Mouse (Mus musculus) liver, postnatal 0 days (tissue): ENCODE data around the gene Kif24. TPM values are rescaled to one million over a fixed set of nuclear protein-coding genes. Genes with fewer than 3 reads are reported as not detected.

ENCODE experiments used
- ATAC-seq: fragments of 200-750 bp; cut with Nextera tagmentation; 2 replicates; pipeline ENCODE4 v1.8.0; 2017; ENCODE audit warnings: mild to moderate bottlenecking, moderate library complexity
- DNase-seq: peaks from one replicate; pipeline ENCODE4 v3.0.0-alpha.2; 2016
- H3K27ac ChIP-seq: fragments of 300-500 bp; sonication (generic); 2 replicates; pipeline ENCODE4 v1.5.1; 2014; ENCODE audit warnings: antibody characterized with exemption, moderate library complexity, mild to moderate bottlenecking, low read depth
- H3K27me3 ChIP-seq: fragments of 300-500 bp; sonication (generic); 2 replicates; pipeline ENCODE4 v1.6.1; 2014; ENCODE audit warnings: low read length, control low read depth, mixed read lengths; ENCODE audit not compliant: insufficient read depth
- H3K36me3 ChIP-seq: fragments of 300-500 bp; sonication (generic); replicated peaks from 2 replicates; pipeline ENCODE4 v1.6.1; 2014; ENCODE audit warnings: mild to moderate bottlenecking, control low read depth, low read length, moderate library complexity, mixed read lengths; ENCODE audit not compliant: insufficient read depth
- H3K4me1 ChIP-seq: fragments of 300-500 bp; sonication (generic); 2 replicates; pipeline ENCODE4 v1.6.1; 2014; ENCODE audit warnings: antibody characterized with exemption, mild to moderate bottlenecking, control low read depth; ENCODE audit not compliant: insufficient read depth
- H3K4me2 ChIP-seq: fragments of 300-500 bp; sonication (generic); 2 replicates; pipeline ENCODE4 v1.6.1; 2014; ENCODE audit warnings: low read depth, mild to moderate bottlenecking, low read length, moderate library complexity, mixed read lengths
- H3K4me3 ChIP-seq: fragments of 300-500 bp; sonication (generic); 2 replicates; pipeline ENCODE4 v1.5.1; 2014; ENCODE audit warnings: low read depth, low read length
- H3K9ac ChIP-seq: fragments of 300-500 bp; sonication (generic); replicated peaks from 2 replicates; pipeline ENCODE4 v1.6.1; 2014; ENCODE audit warnings: mild to moderate bottlenecking, moderate library complexity
- H3K9me3 ChIP-seq: fragments of 300-500 bp; sonication (generic); 2 replicates; pipeline ENCODE4 v1.6.1; 2016; ENCODE audit warnings: mild to moderate bottlenecking, control low read depth, low read length, mixed read lengths
- CTCF ChIP-seq: sonication (generic); IDR thresholded peaks from 2 replicates; pipeline ENCODE4 v1.5.1; 2016; ENCODE audit warnings: antibody characterized with exemption, low read depth
- EP300 ChIP-seq: IDR thresholded peaks from 2 replicates; pipeline ENCODE4 v1.6.1; 2016; ENCODE audit warnings: antibody characterized with exemption, low read depth, mild to moderate bottlenecking
- WGBS: fragments of 180-500 bp; shearing (Covaris S2); extraction: QIAGEN DNeasy Blood & Tissue Kit; methylation state at CpG from one replicate; pipeline ENCODE4 v1.1.7; 2014; ENCODE audit not compliant: insufficient replicate concordance; 5-methylcytosine and 5-hydroxymethylcytosine counted together
- polyA plus RNA-seq: library from polyadenylated mRNA; unstranded; fragments of >200 nt; fragmentation: Nextera tagmentation; extraction: Ambion mirVana; gene quantifications from 2 replicates; pipeline ENCODE4 v1.2.1, GENCODE M21; 2015

Kif24 gene
- polyA plus RNA-seq, 1 experiment from 2014 or later = 2.4 TPM

DNA sequence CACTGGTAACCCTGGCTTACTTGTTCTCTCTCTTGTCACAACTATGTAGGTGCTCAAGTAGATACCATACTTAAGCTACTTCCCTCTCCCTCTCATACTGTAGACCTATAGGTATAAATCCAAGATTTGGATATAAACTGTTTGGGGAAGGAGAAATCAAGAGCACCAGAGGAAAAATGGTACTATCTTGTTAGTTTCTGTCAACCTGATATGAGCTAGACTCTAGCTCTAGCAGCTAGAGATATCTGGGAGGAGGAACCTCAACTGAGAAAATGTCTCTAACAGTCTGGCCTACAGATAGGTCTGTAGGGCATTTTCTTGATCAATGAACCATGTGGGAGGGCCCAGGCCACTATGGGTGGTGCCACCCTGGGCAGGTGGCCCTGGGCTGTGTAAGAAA, 63.5 kb downstream of the Kif24 start:
- Histone ChIP-seq H3K4me2 (no peak overlapping the region), H3K4me1 (no peaks in the 10 kb centered on the region), H3K36me3 (peaks cover 21% of the 10 kb centered on the region), H3K27me3 (no peaks in the 10 kb centered on the region), H3K27ac (no peak overlapping the region), H3K9me3 (no peaks in the 10 kb centered on the region), H3K4me3 (no peak overlapping the region), H3K9ac (no peak overlapping the region)
- DNase-seq = no peak
- ATAC-seq = no peak
- no peak for TF ChIP-seq EP300
- no peak for TF ChIP-seq CTCF

GRCm38 (mm10) chr4:41399904-41400303, 64.8 kb downstream of the Kif24 start:
- TF ChIP-seq EP300 = no peak
- TF ChIP-seq CTCF = no peak
- ATAC-seq = no peak
- Histone ChIP-seq H3K4me1 (no peaks in the 10 kb centered on the region), H3K27me3 (no peaks in the 10 kb centered on the region), H3K9me3 (no peaks in the 10 kb centered on the region), H3K4me2 (no peak overlapping the region), H3K36me3 (peaks cover 25% of the 10 kb centered on the region), H3K9ac (no peak overlapping the region), H3K27ac (no peak overlapping the region), H3K4me3 (no peak overlapping the region)
- WGBS = 87% methylated on average over 5 of the region's 5 CpGs
- no peak for DNase-seq

GRCm38 (mm10) chr4:41398353-41398752, 66.3 kb downstream of the Kif24 start:
- no peak overlapping the region for H3K27ac ChIP-seq
- DNase-seq = no peak
- H3K4me3 ChIP-seq = no peak overlapping the region
- no peak for ATAC-seq
- no peaks in the 10 kb centered on the region for H3K27me3 ChIP-seq
- 90% methylated on average over 6 of the region's 6 CpGs for whole genome bisulfite sequencing
- no peak for TF ChIP-seq EP300
- no peak for TF ChIP-seq CTCF
- H3K36me3 ChIP-seq = peaks cover 31% of the 10 kb centered on the region
- H3K4me1 ChIP-seq = no peaks in the 10 kb centered on the region
- no peak overlapping the region for H3K4me2 ChIP-seq
- H3K9ac ChIP-seq = no peak overlapping the region
- no peaks in the 10 kb centered on the region for H3K9me3 ChIP-seq

DNA sequence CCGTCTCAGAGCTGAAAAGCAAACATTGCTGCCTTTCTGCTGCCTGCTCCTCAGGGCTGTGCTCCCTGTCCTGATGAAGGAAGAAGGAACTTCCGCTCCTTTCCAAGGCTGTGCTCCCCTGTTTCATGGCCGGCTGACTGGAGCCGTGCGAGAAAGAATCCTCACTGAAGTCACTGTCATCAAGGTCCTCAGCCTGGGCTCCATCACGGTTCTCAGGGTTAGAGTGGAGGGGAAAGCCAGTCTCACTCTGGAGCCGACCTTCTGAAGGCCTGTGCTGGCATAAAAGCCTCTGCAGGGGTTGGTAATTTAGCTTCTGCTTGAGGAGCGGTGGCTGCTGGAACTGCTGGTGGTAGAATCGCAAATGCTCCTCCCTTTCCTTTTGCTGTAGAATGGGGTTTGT, 70.0 kb downstream of the Kif24 start:
- Histone ChIP-seq H3K9ac (no peak overlapping the region), H3K36me3 (peaks cover 52% of the 10 kb centered on the region), H3K27ac (no peak overlapping the region), H3K4me2 (no peak overlapping the region), H3K4me3 (no peak overlapping the region), H3K9me3 (no peaks in the 10 kb centered on the region), H3K4me1 (no peaks in the 10 kb centered on the region), H3K27me3 (no peaks in the 10 kb centered on the region)
- 84% methylated on average over 9 of the region's 9 CpGs for WGBS
- TF ChIP-seq EP300 (no peak), CTCF (no peak)
- DNase-seq = no peak
- no peak for ATAC-seq

GRCm38 (mm10) chr4:41391015-41391414, 73.7 kb downstream of the Kif24 start:
- TF ChIP-seq EP300 = no peak
- no peak for TF ChIP-seq CTCF
- Histone ChIP-seq H3K27ac (no peak overlapping the region), H3K4me2 (no peak overlapping the region), H3K4me1 (peaks cover 9% of the 10 kb centered on the region), H3K4me3 (no peak overlapping the region), H3K27me3 (no peaks in the 10 kb centered on the region), H3K9me3 (no peaks in the 10 kb centered on the region), H3K9ac (no peak overlapping the region), H3K36me3 (peaks cover 72% of the 10 kb centered on the region)
- WGBS = 87% methylated on average over 2 of the region's 2 CpGs
- ATAC-seq = no peak
- DNase-seq = no peak

GRCm38 (mm10) chr4:41390122-41390521, 74.6 kb downstream of the Kif24 start:
- no peaks in the 10 kb centered on the region for H3K27me3 ChIP-seq
- no peak overlapping the region for H3K9ac ChIP-seq
- TF ChIP-seq CTCF (peak; percentile 94), EP300 (no peak)
- DNase-seq = peak; percentile 86
- H3K9me3 ChIP-seq = no peaks in the 10 kb centered on the region
- peaks cover 9% of the 10 kb centered on the region for H3K4me1 ChIP-seq
- no peak overlapping the region for H3K4me3 ChIP-seq
- no peak for ATAC-seq
- no peak overlapping the region for H3K4me2 ChIP-seq
- H3K36me3 ChIP-seq = peaks cover 72% of the 10 kb centered on the region
- 27% methylated on average over 3 of the region's 3 CpGs for WGBS
- no peak overlapping the region for H3K27ac ChIP-seq

- Histone ChIP-seq H3K9me3 (no peaks in the 10 kb centered on the region), H3K36me3 (peaks cover 70% of the 10 kb centered on the region), H3K9ac (peak overlapping the region; percentile 27), H3K4me1 (peaks cover 9% of the 10 kb centered on the region), H3K4me3 (peak overlapping the region; percentile 33; the same call in 1 of the 2 replicates), H3K27ac (peak overlapping the region; percentile 89; the same call in 1 of the 2 replicates), H3K4me2 (peak overlapping the region; percentile 51), H3K27me3 (no peaks in the 10 kb centered on the region)
- 89% methylated on average over 5 of the region's 5 CpGs for WGBS
- DNase-seq = no peak
- ATAC-seq = no peak
- TF ChIP-seq EP300 = no peak
- TF ChIP-seq CTCF = no peak
Measured at GRCm38 (mm10) chr4:41389240-41389639, 75.4 kb downstream of the Kif24 start.
